Mouse (Mus musculus) megakaryocyte-erythroid progenitor cell, adult 5 weeks (primary cell): ENCODE measurements around the gene Fam131b. TPM values are rescaled to one million over a fixed set of nuclear protein-coding genes. Genes with fewer than 3 reads are reported as not detected.

ENCODE experiments used
- polyA plus RNA-seq: library from polyadenylated mRNA; stranded (reverse); fragments of >175 nt; gene quantifications from 2 replicates; pipeline ENCODE4 v1.2.3, GENCODE M21; 2012

Fam131b gene
- 0.05 TPM in 1 of 2 replicates, not detected in the other for polyA plus RNA-seq

DNA sequence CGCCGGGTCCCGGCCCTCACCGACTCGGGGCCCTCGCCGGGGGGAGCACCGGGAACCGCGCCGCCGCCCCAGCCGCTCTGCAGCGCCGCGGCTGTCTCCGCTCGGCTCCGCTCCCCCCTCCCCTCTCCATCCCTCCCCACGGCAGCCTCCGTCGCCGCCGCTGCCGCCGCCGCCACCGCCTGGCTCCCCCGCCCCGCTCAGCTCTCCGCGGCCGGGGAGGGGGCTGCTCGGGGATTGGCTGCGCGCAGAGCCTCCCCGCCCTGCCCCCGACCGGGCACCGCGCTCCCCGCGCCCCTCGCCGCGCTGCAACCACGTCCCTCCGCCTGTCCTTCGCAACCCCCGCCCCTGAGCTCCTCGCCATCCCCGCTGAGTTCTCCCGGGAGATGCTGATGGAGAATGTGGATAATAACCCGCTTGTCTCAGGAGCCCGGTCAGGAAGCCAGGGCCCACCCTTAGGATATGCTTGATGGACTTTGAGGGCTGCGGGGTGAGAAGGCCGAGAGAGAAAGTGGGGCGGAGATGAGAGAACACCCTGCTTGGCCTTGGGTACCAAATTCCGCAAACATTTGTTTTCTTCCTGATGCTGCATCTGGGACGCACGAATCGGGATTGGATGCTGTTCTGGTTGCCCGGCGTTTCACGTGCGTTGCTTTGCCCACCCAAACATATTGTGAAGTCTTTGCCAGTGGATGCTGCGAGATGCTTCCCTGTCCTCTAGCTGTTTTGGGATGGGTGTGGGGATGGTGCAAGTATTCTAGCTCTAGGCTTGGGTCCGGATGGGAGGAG, at the start of gene Fam131b:
Fam131b (minus strand) TSS at position 162 of the 786 bp plus-strand sequence.

DNA sequence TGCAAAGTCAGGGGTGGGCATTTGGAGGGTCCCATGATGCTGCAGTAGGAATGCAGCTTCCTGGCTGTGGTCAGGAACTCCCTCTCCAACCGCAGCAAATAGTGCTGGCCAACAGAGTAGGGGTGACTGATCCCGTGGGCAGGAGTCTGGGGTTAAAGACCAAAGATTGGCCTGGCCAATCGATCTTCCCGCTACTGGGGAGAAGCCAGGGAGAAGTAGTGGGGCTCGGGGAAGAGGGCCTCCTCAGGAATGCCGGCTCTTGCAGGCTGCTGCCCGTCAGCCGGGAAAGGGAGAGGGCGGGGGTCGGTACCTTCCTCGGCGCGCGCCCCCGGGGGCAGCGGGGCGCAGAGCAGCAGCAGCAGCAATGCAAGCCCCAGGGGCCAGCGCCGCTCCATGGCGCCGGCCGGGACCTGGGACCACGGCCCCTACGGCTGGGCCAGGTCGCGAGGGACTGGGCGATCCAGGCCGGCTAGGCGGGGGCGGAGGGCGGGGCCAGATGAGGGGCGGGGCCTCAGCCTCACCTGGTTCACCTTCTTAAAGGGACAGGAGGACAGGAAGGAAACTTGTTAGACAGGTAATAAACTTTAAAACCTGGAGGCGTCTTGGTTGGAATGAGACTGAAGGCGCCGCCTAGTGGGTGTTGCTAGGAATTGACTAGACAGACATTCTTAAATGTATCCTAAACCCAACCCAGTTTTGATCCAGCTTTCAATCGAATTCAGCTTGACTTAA, 48.5 kb upstream of the Fam131b start, which contains the start of gene Epha1:
Epha1 (minus strand) TSS at position 453 of the 732 bp plus-strand sequence.

DNA sequence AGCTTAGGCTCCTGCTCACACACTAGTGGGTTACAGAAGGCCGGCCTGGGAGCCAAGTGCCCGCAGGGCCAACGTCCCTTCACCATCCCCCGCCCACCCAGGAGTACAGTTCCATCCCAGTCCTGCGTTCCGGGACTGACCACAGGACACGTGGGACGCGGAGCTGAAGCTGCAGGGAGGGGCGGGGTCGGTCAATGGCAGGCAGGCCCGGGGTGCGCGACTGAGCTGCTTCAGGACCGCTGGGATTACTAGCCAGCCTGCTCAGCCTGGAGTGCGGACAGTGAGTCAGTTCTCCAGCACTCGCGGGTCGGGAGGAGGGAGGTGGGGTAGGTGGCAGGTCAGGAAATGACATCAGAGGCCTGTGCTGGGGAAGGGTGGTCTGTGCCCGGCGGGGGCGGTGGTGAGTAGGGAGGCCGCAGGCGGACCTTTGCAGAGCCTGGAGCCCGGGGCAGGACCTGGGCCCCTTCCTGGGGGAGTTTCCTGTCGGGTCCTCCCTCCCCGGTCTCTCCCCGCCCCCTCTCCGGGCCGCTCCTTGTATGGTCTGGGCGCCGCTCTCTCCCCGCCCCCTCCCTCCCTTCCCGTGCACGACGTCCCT, 25.1 kb upstream of the Fam131b start, which contains the start of gene Zyx:
Zyx (plus strand) TSS at position 205 of the 595 bp plus-strand sequence.

DNA sequence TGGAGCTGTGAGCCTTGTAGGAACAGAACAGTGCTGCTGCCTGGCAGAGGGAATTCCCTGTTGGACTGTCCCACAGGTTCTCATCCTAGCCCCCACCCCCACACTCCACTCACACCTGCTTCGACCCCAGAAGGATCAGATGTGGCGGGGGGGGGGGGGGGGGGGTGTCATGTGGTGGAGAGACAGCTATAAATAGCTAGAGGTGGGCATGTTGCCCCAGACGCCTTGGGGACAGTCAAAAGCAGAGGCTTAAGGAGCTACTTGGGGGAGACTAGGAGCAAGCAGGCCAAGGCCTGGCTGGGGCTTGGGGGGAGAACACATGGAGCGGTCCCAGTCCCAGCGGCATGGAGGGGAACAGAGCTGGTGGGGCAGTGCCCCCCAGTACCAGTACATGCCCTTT, 38.0 kb downstream of the Fam131b start, which contains the start of gene Clcn1:
Clcn1 (plus strand) TSS at position 238 of the 400 bp plus-strand sequence.

Other genes with a start within 250 kb of the Fam131b start
- not detected in 2 replicates for gene Tas2r139, start 183.7 kb downstream of the Fam131b start, polyA plus RNA-seq
- not detected in 2 replicates for gene Tas2r144, start 109.3 kb downstream of the Fam131b start, polyA plus RNA-seq
- 0.81 and 1.2 TPM in 2 replicates for gene Gstk1, start 78.7 kb downstream of the Fam131b start, polyA plus RNA-seq
- not detected in 2 replicates for gene Tmem139, start 62.7 kb downstream of the Fam131b start, polyA plus RNA-seq
- 7.7 and 9.5 TPM in 2 replicates for gene Casp2, start 59.7 kb downstream of the Fam131b start, polyA plus RNA-seq
- 0.02 and 0.06 TPM in 2 replicates for gene Clcn1, start 38.0 kb downstream of the Fam131b start, polyA plus RNA-seq
- 1,535 and 1,622 TPM in 2 replicates for gene Zyx, start 25.0 kb upstream of the Fam131b start, polyA plus RNA-seq
- 0.11 and 0.14 TPM in 2 replicates for gene Epha1, start 48.6 kb upstream of the Fam131b start, polyA plus RNA-seq
- not detected in 2 replicates for gene Tas2r143, start 75.6 kb upstream of the Fam131b start, polyA plus RNA-seq
- not detected in 2 replicates for gene Tas2r135, start 80.8 kb upstream of the Fam131b start, polyA plus RNA-seq
- 0.08 TPM in 1 of 2 replicates, not detected in the other for gene Tas2r126, start 109.9 kb upstream of the Fam131b start, polyA plus RNA-seq
- not detected in 2 replicates for gene Olfr458, start 140.6 kb upstream of the Fam131b start, polyA plus RNA-seq
- gene Olfr457, start 151.7 kb upstream of the Fam131b start, polyA plus RNA-seq, result not detected in 2 replicates
- gene Olfr456, start 162.6 kb upstream of the Fam131b start, polyA plus RNA-seq, result not detected in 2 replicates
- not detected in 2 replicates for gene Olfr455, start 222.9 kb upstream of the Fam131b start, polyA plus RNA-seq